Mouse (Mus musculus): ENCODE measurements around the gene Bik. TPM values are rescaled to one million over a fixed set of nuclear protein-coding genes. Genes with fewer than 3 reads are reported as not detected.
"Not testable (repeated sequence)": the region's sequence is repeated elsewhere in the genome, so short reads cannot be mapped to it uniquely, and the experiment has no call there.

Gene Bik
- total RNA-seq (2022), result under 1 TPM in 3 of 4 experiments, not detected in 1; 0.40 to 0.70 (median 0.54) TPM

DNA sequence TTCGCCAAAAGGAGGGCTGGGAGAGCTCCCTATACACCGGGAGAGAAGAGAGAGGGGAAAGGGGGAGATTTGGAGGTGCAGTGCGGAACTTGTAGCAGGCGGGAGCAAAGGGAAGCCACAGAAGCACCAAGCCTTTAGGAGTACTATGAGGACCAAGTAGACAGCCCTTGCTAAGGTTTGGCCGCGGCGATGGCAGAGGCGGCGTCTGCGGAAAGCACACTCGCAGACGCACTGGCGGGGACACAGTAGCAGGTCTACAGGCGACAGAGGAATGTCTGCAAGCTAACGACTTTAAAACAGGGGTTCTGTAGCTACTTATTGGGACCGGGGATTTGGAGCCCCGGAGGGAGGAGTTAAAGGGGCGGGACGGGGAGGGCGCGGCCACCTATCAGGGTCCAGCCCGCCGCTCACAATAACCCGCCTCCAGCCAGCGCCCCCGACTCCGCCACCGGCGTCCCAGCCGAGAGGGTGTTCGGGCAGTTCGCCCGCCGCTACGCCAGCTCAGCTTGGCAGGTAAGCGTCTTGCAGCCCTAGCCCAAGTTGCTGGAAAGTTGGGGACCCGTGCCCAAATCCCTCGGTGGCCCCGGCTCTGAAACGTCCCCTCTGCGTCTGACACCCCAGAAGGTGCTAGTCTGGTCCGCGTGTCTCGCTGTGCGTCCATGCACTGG lies at the start of gene Bik:
Gene Bik, plus strand, starts transcription at position 439 of the 668 bp plus-strand sequence.
- no peak for DNase-seq (ENCODE audit: low spot score in 2 of 2)

DNA sequence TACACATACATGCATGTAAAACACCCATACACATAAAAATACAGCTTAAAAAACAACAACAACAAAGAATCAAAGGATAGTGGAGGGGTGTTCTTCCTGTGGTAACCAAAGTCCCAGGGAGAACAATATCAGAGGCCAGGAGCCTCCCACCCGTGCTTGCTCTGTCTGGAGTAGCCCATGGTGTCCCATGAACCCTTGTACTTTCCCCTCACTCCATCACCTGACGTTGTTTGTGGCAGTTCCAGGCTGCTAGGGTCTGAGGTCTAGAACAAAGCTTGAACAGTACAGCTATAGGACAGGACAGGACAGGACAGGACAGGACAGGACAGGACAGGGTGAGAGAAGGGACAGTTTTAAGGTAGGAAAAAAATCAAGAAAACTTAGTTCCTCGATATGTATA lies 48.6 kb upstream of the Bik start:
- DNase-seq (ENCODE audit: low spot score in 2 of 2), result no peak

DNA sequence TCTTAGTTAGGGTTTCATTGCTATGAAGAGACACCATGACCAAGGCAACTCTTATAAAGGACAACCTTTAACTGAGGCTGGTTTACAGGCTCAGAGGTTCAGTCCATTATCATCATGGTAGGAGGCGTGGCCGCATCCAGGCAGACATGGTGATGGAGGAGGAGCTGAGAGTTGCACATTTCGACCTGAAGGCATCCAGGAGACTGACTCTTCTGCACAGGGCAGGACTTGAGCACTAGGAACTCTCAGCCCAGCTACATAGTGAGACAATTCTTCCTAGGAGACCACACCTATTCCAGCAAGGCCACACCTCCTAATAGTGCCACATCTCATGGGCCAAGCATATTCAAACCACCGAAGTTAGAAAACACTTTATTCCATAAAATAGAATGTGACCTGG lies 46.8 kb upstream of the Bik start:
- no peak for DNase-seq (ENCODE audit: low spot score in 2 of 2)

GRCm38 (mm10) chr15:83481236-83481780 lies 45.4 kb upstream of the Bik start:
- DNase-seq (ENCODE audit: low spot score in 2 of 2), result no peak

DNA sequence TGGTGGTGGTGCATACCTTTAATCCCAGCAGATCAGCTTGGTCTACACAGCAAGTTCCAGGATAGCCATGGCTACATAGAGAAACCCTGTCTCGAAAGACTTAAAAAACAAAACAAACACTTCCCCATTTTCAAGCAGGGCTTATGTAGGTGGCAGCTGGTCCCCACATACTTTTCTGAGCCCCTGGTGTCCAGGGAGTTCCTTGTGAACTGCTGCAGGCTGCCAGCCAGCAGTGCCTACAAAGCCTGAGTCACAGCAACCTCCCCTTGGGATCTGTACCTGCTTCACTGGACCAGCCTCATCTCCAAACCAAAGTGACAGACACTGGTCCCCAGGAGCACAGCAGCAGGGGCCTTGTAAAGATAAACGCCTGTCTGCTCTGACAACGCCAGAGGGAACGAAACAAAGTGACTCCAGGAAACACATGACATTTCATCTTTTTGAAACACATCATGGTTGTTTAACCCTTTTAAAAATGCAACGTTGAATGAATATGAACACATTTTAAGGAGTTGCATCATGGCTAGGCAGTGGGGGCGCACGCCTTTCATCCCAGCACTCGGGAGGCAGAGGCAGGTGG lies 43.9 kb upstream of the Bik start:
- DNase-seq (ENCODE audit: low spot score in 2 of 2), result no peak

- DNase-seq (ENCODE audit: low spot score in 2 of 2), result no peak
Observed at GRCm38 (mm10) chr15:83483482-83483881, 43.2 kb upstream of the Bik start.

- DNase-seq (ENCODE audit: low spot score in 2 of 2), result no peak
Observed at GRCm38 (mm10) chr15:83484311-83484710, 42.4 kb upstream of the Bik start.

DNA sequence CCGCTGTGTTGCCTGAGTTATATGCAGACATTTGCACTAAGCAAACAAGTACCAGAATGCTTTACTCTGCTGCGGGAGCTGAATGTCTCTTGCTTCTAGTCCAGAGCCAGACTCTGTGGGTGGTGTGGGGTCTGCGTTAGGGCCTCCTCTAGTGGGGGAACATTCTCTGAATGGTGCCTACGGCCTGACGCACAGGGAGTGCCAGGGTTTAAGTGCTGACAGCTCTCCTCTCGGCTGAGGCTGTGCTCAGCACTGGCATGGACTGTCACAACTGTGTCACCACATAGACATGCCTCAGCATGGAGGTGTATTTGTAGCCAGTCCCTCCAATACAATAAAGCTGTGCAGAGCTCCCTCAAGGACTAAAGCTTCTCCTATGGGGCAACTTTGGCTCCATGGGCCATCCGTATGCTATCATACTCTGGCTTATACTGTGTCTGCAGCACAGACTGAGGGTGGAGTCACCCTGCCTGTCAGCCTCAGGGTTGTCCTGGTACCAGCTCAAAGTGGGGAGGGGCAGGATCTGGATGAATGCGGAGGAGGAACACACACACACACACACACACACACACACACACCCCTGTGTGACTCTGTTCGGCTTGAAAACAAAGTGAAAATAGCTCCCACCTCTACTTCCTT lies 39.1 kb upstream of the Bik start:
- DNase-seq (ENCODE audit: low spot score in 2 of 2), result peak in 1 of 2 experiments; percentile 33

- DNase-seq (ENCODE audit: low spot score in 2 of 2), result no peak
Observed at GRCm38 (mm10) chr15:83489471-83489870, 37.2 kb upstream of the Bik start.

DNA sequence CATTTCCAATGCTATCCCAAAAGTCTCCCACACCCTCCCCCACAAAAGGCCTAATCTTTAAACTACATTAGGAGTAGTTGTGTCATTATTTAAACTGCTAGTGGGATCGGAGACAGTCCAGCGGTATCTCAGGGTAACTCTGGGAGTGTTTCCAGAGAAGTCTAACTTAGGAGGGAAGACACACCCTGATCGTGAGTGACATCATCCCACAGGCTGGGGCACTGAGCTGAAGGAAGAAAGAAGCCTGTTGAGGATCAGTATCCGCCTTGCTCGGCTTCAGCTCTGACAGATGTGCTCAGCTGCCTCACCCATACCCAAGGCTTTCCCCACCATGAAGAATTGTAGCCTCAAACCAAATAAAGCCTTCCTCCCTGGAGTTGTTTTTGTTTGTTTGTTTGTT lies 34.8 kb upstream of the Bik start:
- DNase-seq (ENCODE audit: low spot score in 2 of 2), result no peak

- no peak for DNase-seq (ENCODE audit: low spot score in 2 of 2)
Observed at GRCm38 (mm10) chr15:83493856-83494571, 32.6 kb upstream of the Bik start.

GRCm38 (mm10) chr15:83494572-83494920 lies 32.1 kb upstream of the Bik start:
- DNase-seq (ENCODE audit: low spot score in 2 of 2), result no peak

DNA sequence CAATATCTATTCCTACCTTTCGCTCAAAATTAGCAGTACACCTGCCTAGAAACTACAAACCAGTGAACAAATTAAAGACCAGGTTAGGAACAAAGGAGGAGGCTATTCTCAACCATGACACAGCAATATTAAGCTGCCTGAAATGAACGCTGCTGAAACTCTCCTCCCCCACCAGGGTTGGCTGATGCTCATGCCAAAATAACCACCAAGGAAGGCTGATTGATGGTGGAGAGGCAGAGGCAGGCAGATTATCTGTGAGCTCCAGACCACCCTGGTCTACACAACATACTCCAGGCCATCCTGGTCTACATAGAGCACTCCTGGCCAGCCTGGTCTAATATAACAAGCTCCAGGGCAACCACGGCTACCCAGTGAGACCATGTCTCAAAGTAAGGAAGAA lies 31.5 kb upstream of the Bik start:
- no peak for DNase-seq (ENCODE audit: low spot score in 2 of 2)

- no peak for DNase-seq (ENCODE audit: low spot score in 2 of 2)
Observed at GRCm38 (mm10) chr15:83495787-83496367, 30.8 kb upstream of the Bik start.

DNA sequence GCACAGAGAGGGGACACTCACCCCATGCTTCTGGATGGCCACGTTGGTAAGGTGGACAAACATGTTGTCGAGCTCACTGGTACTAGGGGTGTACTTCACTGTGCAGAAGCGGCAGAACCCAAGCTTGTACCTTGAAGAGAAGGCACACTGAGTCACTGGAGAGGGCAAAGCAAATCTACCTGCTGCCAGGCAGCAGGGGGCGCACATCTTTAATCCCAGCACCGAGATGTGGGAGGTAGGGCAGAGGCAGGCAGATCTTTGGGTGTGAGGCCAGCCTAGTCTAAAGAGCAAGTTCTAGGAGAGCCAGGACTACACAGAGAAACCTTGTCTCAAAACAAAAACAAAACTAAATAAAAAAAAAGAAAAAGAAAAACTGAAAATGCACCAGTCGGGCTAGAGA lies 29.4 kb upstream of the Bik start:
- no peak for DNase-seq (ENCODE audit: low spot score in 2 of 2)

- DNase-seq (ENCODE audit: low spot score in 2 of 2), result no peak
Observed at GRCm38 (mm10) chr15:83499211-83499755, 27.4 kb upstream of the Bik start.

GRCm38 (mm10) chr15:83500352-83500751 lies 26.3 kb upstream of the Bik start:
- no peak for DNase-seq (ENCODE audit: low spot score in 2 of 2)

DNA sequence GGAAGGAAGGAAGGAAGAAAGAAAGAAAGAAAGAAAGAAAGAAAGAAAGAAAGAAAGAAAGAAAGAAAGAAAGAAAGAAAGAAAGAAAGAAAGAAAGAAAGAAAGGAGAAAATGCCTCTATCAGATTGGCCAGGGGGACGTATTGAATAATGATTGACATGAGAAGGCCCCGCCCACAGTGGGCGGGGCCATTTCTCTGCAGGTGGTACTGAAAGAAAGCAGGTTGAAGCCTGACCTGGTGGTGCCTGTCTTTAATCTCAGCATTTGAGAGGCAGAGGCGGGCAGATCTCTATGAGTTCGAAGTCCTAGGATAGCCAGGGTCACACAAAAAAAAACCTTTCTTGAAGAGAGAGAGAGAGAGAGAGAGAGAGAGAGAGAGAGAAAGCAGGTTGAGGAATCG lies 25.2 kb upstream of the Bik start:
- DNase-seq (ENCODE audit: low spot score in 2 of 2), result not testable (repeated sequence)

GRCm38 (mm10) chr15:83509950-83510804 lies 16.5 kb upstream of the Bik start:
- DNase-seq (ENCODE audit: low spot score in 2 of 2), result no peak

DNA sequence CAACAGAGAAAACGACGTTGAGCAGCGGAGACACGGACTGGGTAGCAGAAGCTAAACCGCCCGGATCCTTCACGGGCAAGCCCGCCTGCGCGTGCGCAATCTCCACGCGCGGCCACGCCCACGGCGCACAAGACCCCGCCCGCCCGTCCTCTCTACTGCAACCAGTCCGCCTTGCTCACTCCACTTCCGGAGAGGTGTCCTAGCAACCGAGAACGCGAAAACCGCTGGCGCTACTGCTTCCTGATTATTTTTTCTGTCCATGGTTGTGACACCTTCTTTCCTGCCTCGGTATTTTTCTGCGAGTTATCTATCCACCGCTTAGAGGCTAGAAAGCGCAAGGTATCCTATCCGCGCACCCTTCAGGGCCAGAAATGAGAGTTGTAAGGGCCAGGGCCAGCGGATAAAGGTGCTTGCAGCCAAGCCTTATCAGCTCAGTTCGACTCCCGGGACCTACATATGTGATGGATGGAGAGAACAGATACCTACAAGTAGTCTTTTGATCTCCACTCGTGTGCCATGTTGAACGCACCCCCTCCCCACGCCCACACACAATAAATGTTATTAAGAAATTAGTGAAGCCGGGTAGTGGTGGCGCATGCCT lies 15.8 kb upstream of the Bik start, which contains the start of gene Ttll1:
Gene Ttll1, minus strand, starts transcription at position 89 of the 601 bp plus-strand sequence.
- peak; percentile 83 to 93 for DNase-seq (ENCODE audit: low spot score in 2 of 2)

Measured in left cerebral cortex, adult 8-10 months (tissue).